Mouse (Mus musculus) cerebellum, adult 2 months (tissue): Measurements from ENCODE around the gene Rsph14.

Experiments
- CTCF ChIP-seq: fragments of 200-500 bp; IDR thresholded peaks from 2 replicates; pipeline ENCODE4 v1.5.1; 2011; ENCODE audit warnings: low read depth, mild to moderate bottlenecking, control low read depth, low read length, moderate library complexity, borderline replicate concordance; ENCODE audit not compliant: insufficient read depth
- POLR2A ChIP-seq: fragments of 200-500 bp; IDR thresholded peaks from 2 replicates; pipeline ENCODE4 v1.6.1; 2011; ENCODE audit warnings: low read length, control low read depth, borderline replicate concordance; ENCODE audit not compliant: insufficient read depth

- TF ChIP-seq CTCF (no peak), POLR2A (no peak)
Measured at GRCm38 (mm10) chr10:75051364-75052074, 19.1 kb upstream of the Rsph14 start.
